Mouse (Mus musculus): ENCODE results near the gene Pcbp1.
"Not testable (repeated sequence)": the region's sequence is repeated elsewhere in the genome, so short reads cannot be mapped to it uniquely, and the experiment has no call there.

The Pcbp1 gene

DNA sequence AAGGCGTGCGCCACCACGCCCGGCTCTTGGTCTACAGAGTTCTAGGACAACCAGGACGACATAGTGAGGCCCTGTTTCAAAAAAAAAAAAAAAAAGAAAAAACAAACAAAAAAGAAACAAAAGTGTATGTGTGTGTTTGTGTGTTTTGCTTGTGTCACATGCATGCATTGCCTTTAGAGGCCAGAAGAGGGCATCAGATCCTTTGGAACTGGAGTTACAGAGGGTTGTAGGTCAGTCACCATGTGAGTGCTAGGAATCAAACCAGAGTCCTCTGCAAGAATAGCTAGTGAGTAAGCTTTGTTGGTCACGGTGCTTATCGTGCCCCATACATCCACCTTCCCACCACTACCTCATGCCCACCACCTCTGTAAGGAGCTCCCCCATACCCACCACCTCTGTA lies 31.4 kb downstream of the Pcbp1 start:
- DNase-seq (ENCODE audit: low spot score in 2 of 2): no peak

DNA sequence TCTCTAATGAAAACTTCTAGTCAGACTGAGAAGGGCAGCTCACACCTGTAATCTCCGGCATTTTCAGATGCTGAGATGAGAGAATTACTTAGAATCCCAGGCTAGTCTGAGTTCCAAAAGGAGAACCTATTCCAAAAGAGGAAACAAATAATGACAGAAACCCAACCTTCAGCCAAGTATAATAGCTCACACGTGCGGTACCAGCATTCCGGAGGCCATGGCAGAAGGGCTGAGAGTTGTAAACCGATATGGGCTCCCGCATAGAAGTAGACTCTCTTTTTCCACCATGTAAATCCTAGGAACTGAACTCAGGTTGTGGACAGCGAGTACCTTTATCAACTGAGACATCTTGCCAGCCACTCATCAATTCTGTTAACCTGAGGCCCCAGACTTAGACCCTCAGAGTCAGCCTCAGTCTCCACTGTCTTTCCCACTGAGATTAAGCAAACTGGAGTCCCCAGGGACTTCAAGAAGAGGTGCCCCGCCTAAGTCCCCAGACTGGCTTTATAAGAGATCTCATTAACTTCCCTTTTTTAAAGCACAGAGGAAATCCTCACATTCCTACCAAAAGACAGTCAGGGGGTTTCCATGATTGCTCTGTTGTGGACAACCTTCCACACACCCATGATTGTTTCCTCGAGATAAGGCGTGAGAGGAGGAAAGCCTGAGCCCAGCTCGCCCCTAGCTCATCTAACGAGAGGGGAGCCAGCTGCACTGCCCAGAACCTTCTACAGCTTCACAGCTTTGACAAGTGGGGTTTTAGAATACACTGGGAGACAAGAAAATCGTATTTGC lies 32.5 kb downstream of the Pcbp1 start:
- no peak for DNase-seq (ENCODE audit: low spot score in 2 of 2)

DNA sequence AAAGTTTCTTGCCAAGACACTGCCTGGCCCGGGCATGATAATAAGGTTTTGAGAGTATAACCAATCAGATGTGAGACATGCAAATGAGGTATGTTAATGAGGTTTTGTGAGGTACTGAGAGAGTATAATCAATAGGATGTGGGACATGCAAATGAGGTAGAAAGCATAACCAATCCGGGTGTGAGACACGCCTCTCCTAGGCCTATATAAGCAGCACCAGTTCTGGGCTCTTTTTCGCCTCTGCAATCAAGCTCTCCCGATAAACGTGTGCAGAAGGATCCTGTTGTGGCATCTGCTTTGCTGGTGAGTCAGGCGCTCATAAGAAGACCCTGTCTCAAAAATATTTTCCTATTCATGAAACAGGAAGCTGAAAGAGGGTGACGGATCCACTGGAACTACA lies 35.7 kb downstream of the Pcbp1 start:
- not testable (repeated sequence) for DNase-seq (ENCODE audit: low spot score in 2 of 2)

- DNase-seq (ENCODE audit: low spot score in 2 of 2): no peak
Measured at GRCm38 (mm10) chr6:86489945-86490344, 36.2 kb downstream of the Pcbp1 start.

- no peak for DNase-seq (ENCODE audit: low spot score in 2 of 2)
Measured at GRCm38 (mm10) chr6:86488149-86488485, 38.0 kb downstream of the Pcbp1 start.

DNA sequence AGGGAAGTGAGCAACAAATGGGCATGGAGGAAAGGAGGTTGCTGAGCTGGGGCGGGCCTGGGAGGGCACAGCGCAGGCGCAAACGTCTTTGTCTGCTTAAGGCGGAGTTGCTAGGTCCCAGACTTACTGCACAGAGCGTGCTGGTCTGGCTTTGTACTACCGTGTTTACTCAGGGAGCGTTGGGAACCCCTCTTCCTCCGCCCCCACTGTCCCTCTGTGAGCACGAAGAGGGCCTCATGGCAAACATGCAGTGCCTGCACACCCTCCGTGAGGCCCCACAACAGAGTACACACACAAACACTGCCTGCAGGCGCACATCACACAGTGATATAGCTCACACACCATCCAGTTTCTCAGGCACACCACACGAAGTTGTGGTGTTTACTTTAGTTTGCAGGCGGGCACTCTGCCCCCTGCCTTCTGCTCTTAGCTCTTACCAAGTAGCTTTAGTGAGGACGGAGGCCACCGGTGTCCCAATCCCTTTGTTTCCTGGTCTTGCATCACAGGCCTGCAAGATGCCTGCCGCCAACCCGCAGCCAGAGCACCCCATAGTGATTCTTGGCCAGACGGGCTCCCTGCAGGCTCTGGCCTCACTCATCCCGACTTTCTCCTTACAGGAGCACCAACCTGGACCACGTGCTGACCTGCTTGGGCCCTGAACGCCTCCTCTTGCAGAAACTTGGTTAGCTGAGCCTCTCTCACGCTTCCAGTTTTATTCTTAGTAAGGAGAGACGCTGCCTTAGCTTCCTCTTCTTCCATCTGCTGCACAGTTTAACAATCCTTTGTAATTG lies 38.6 kb downstream of the Pcbp1 start:
- DNase-seq (ENCODE audit: low spot score in 2 of 2): peak; percentile 67 to 76

GRCm38 (mm10) chr6:86485943-86486640 lies 40.0 kb downstream of the Pcbp1 start:
- DNase-seq (ENCODE audit: low spot score in 2 of 2): no peak

DNA sequence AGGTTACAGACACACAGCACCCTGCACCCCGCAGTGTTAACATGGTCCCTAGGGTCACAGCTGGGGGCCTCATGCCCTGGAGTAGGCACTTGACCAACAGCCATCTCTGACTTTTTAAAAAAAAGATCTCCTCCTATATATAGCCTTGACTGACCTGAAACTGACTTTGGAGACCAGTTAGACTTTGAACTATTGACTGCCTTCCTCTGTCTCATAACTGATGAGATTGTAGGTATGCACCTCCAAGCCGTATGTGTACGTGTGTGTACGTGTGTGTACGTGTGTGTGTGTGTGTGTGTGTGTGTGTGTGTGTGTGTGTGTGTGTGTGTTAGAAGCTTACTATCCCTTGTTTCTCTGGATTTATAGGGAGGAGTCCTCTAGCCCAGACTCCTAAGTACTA lies 44.2 kb downstream of the Pcbp1 start:
- DNase-seq (ENCODE audit: low spot score in 2 of 2): no peak

GRCm38 (mm10) chr6:86480189-86480831 lies 45.8 kb downstream of the Pcbp1 start:
- DNase-seq (ENCODE audit: low spot score in 2 of 2): peak in 1 of 2 experiments; percentile 23

GRCm38 (mm10) chr6:86479816-86480188 lies 46.3 kb downstream of the Pcbp1 start:
- no peak for DNase-seq (ENCODE audit: low spot score in 2 of 2)

DNA sequence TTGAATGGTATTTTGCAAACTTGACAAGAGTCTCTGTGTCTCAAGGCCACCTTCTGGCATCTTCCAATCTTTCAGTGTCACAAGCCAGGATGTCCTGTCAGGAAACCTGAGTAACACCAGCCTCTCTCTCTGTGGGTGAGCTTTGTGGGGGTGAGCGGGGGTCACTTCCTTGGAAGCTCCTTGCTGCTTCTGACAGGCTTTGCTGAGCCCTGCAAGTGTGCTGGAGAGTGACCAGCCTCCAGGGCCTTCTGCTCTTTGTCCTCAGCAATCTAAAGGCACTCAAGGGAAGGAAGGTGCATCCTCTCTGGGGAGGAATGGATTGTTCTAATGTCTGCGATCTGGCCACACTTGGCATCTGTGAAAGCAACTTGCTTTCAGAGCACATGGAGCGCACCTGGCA lies 46.8 kb downstream of the Pcbp1 start:
- DNase-seq (ENCODE audit: low spot score in 2 of 2): no peak

DNA sequence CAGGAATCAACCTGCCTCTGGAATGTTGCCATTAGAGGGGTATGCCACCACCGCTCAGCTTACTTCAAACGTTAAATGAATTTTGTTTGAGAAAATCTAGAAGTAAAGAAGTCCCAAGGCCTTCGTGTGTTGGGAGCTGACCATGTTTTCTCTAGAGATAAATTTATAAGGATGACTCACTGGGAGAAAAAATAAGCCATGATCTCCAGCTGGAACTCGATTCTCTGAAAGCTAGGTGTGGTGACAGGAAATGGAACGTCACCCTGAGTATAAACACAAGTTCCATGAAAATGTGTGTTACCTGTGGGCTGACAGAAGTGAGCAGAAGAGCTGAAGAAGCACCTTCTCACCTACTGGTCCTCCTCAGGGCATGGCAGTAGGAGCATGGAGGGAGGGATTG lies 49.2 kb downstream of the Pcbp1 start:
- DNase-seq (ENCODE audit: low spot score in 2 of 2): no peak

- DNase-seq (ENCODE audit: low spot score in 2 of 2): no peak
Measured at GRCm38 (mm10) chr6:86475462-86476167, 50.5 kb downstream of the Pcbp1 start.

DNA sequence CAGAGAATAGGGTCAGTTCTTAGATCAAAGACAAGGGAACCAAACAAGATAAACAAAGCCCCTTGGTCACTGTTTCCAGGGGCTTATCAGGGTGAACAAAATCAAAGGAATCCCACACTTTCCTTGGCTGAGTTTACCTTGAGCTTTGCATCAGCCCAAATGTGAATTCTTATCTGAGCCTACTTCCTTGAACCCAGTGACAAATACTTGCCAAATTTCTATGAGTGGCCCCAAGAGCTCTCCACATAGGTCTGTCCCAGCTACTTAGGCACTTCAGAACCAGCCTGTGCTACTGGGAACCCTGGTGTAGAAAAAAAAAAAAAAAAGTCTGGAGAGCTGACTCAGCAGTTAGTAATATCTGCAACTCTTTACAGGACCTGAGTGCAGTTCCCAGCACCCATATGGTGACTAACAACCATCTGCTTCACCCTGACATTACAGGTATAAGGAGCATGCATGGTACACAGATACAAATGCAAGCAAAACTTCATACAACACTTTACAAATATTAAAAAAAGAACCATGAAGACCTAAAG lies 51.4 kb downstream of the Pcbp1 start:
- DNase-seq (ENCODE audit: low spot score in 2 of 2): no peak

Measured in right cerebral cortex, adult 2 months (tissue).